ENCODE assay signal across 8 mouse cellular contexts in the genomic region with DNA sequence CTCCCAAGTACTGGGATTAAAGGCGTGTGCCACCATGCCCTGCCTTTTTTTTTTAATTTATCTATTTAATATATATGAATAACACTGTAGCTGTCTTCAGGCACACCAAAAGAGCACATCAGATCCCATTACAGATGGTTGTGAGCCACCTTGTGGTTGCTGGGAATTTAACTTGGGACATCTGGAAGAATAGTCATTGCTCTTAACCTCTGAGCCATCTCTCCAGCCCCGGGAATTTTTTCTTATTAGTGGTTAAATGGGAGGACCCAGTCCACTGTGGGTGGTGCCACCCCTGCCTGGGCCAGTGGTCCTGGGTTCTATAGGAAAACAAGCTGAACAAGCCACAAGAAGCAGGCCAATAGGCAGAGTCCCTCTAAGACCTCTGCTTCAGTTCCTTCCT. TPM values are rescaled to one million over a fixed set of nuclear protein-coding genes. Genes with fewer than 3 reads are reported as not detected.
DNase-seq lines count a peak whose midpoint lies in the region; ATAC-seq lines count a peak whose summit lies in the region.
"Had no signal": no experiment of that assay in that cellular context is flagged by ENCODE, and none has a peak within 500 bp of the region (broad histone marks: within the 10 kb centered on the region; RNA-seq: fewer than 3 reads in every experiment).

No protein-coding gene starts in this region.

- peak; percentile 51 for DNase-seq in hindbrain, embryonic 14.5 days (ENCODE audit: low spot score)
- no peak for DNase-seq in hindbrain, embryonic 11.5 days (ENCODE audit: low spot score)
- DNase-seq in midbrain, embryonic 10.5 days (ENCODE audit: low spot score): peak; percentile 11
- DNase-seq in brain, adult 2 months (ENCODE audit: low read depth, low spot score): peak; percentile 58
- peak; percentile 64 for DNase-seq in kidney, postnatal 10 days
- DNase-seq in right cerebral cortex, adult 18-20 months: no peak

- H3K36me3 ChIP-seq in hindbrain, embryonic 14.5 days (replicated peaks; ENCODE audit: control insufficient read depth, insufficient read depth): no peaks in the 10 kb centered on the region
- H3K36me3 ChIP-seq in hindbrain, embryonic 11.5 days (ENCODE audit: control insufficient read depth, insufficient read depth, low read length): no peaks in the 10 kb centered on the region
- peaks cover 3% of the 10 kb centered on the region for H3K36me3 ChIP-seq in midbrain, embryonic 10.5 days
- H3K36me3 ChIP-seq in midbrain, embryonic 16.5 days (ENCODE audit: control insufficient read depth, insufficient read depth, low read length): no peaks in the 10 kb centered on the region

- no peak overlapping the region for H3K4me2 ChIP-seq in hindbrain, embryonic 14.5 days (replicated peaks)
- no peak overlapping the region for H3K4me2 ChIP-seq in hindbrain, embryonic 11.5 days (replicated peaks; ENCODE audit: low read depth, low read length)
- no peak overlapping the region for H3K4me2 ChIP-seq in midbrain, embryonic 16.5 days (ENCODE audit: low read length)

- ATAC-seq in hindbrain, embryonic 14.5 days (ENCODE audit: low FRiP score): no peak
- no peak for ATAC-seq in hindbrain, embryonic 11.5 days (ENCODE audit: low FRiP score)
- ATAC-seq in midbrain, embryonic 16.5 days: no peak
- ATAC-seq: forebrain, embryonic 13.5 days had no signal

- H3K9me3 ChIP-seq in hindbrain, embryonic 14.5 days (ENCODE audit: control insufficient read depth, low read length): no peaks in the 10 kb centered on the region
- no peaks in the 10 kb centered on the region for H3K9me3 ChIP-seq in hindbrain, embryonic 11.5 days (ENCODE audit: control insufficient read depth, low read length)
- no peaks in the 10 kb centered on the region for H3K9me3 ChIP-seq in midbrain, embryonic 10.5 days (replicated peaks)
- H3K9me3 ChIP-seq in midbrain, embryonic 16.5 days (replicated peaks; ENCODE audit: control insufficient read depth, low read length, poor library complexity, severe bottlenecking): no peaks in the 10 kb centered on the region
- H3K9me3 ChIP-seq: forebrain, embryonic 13.5 days had no signal

- no peak overlapping the region for H3K27ac ChIP-seq in hindbrain, embryonic 14.5 days
- no peak overlapping the region for H3K27ac ChIP-seq in hindbrain, embryonic 11.5 days (ENCODE audit: low read depth, low read length)
- H3K27ac ChIP-seq in midbrain, embryonic 10.5 days (replicated peaks): no peak overlapping the region
- no peak overlapping the region for H3K27ac ChIP-seq in midbrain, embryonic 16.5 days (ENCODE audit: low read length)
- H3K27ac ChIP-seq: forebrain, embryonic 13.5 days had no signal

- H3K9ac ChIP-seq in hindbrain, embryonic 14.5 days: no peak overlapping the region
- H3K9ac ChIP-seq in hindbrain, embryonic 11.5 days (ENCODE audit: low read depth, low read length): no peak overlapping the region
- no peak overlapping the region for H3K9ac ChIP-seq in midbrain, embryonic 16.5 days (ENCODE audit: low read depth, low read length)

- H3K4me3 ChIP-seq in hindbrain, embryonic 14.5 days (replicated peaks; ENCODE audit: low read length): no peak overlapping the region
- no peak overlapping the region for H3K4me3 ChIP-seq in hindbrain, embryonic 11.5 days (ENCODE audit: low read depth, low read length)
- no peak overlapping the region for H3K4me3 ChIP-seq in midbrain, embryonic 10.5 days
- H3K4me3 ChIP-seq in midbrain, embryonic 16.5 days (ENCODE audit: low read depth, low read length): no peak overlapping the region
- H3K4me3 ChIP-seq: forebrain, embryonic 13.5 days had no signal

- H3K27me3 ChIP-seq in hindbrain, embryonic 14.5 days (ENCODE audit: control insufficient read depth, insufficient read depth, low read length): no peaks in the 10 kb centered on the region
- no peaks in the 10 kb centered on the region for H3K27me3 ChIP-seq in hindbrain, embryonic 11.5 days (ENCODE audit: control insufficient read depth, insufficient read depth, low read length)
- H3K27me3 ChIP-seq in midbrain, embryonic 10.5 days (ENCODE audit: low read depth, poor library complexity, severe bottlenecking): no peaks in the 10 kb centered on the region
- no peaks in the 10 kb centered on the region for H3K27me3 ChIP-seq in midbrain, embryonic 16.5 days (ENCODE audit: control insufficient read depth, insufficient read depth, low read depth, low read length)
- H3K27me3 ChIP-seq: forebrain, embryonic 13.5 days had no signal

- peaks cover 27% of the 10 kb centered on the region; the same call in 1 of the 2 replicates for H3K4me1 ChIP-seq in hindbrain, embryonic 14.5 days (replicated peaks; ENCODE audit: control insufficient read depth, insufficient read depth, low read length)
- peaks cover 10% of the 10 kb centered on the region for H3K4me1 ChIP-seq in hindbrain, embryonic 11.5 days (replicated peaks; ENCODE audit: control insufficient read depth, insufficient read depth, low read length)
- peaks cover 36% of the 10 kb centered on the region for H3K4me1 ChIP-seq in midbrain, embryonic 10.5 days
- H3K4me1 ChIP-seq in midbrain, embryonic 16.5 days (ENCODE audit: control insufficient read depth, insufficient read depth, low read length): peaks cover 13% of the 10 kb centered on the region

- 79% methylated on average over 2 of the region's 2 CpGs for WGBS in hindbrain, embryonic 14.5 days
- 58% methylated on average over 2 of the region's 2 CpGs for WGBS in hindbrain, embryonic 11.5 days
- 75% methylated on average over 2 of the region's 2 CpGs for WGBS in midbrain, embryonic 10.5 days
- 69% methylated on average over 2 of the region's 2 CpGs for WGBS in midbrain, embryonic 16.5 days

RNA-seq across cellular contexts. Expression of a gene that starts 4.1 kb away (rescaled TPM):
- 95.0 and 105 TPM in 2 replicates for polyA plus RNA-seq in hindbrain, embryonic 14.5 days (2014; fragmentation: Nextera tagmentation; extraction: Ambion mirVana)
- polyA plus RNA-seq in hindbrain, embryonic 11.5 days (2014; fragmentation: Nextera tagmentation; extraction: Ambion mirVana): 213 and 226 TPM in 2 replicates
- 216 and 225 TPM in 2 replicates for polyA plus RNA-seq in midbrain, embryonic 10.5 days (2016; fragmentation: Nextera tagmentation; extraction: Ambion mirVana)
- polyA plus RNA-seq in midbrain, embryonic 16.5 days (2015; fragmentation: Nextera tagmentation; extraction: Ambion mirVana): 94.2 and 97.5 TPM in 2 replicates

RNA-seq across cellular contexts. Expression of a gene that starts 17.5 kb away (rescaled TPM):
- 0.13 and 0.17 TPM in 2 replicates for polyA plus RNA-seq in hindbrain, embryonic 14.5 days (2014; fragmentation: Nextera tagmentation; extraction: Ambion mirVana)
- polyA plus RNA-seq in hindbrain, embryonic 11.5 days (2014; fragmentation: Nextera tagmentation; extraction: Ambion mirVana): 0.08 and 0.47 TPM in 2 replicates
- polyA plus RNA-seq in midbrain, embryonic 10.5 days (2016; fragmentation: Nextera tagmentation; extraction: Ambion mirVana): 0.46 and 0.60 TPM in 2 replicates
- 0.06 and 0.14 TPM in 2 replicates for polyA plus RNA-seq in midbrain, embryonic 16.5 days (2015; fragmentation: Nextera tagmentation; extraction: Ambion mirVana)

RNA-seq across cellular contexts. Expression of a gene that starts 22.2 kb away (rescaled TPM):
- polyA plus RNA-seq in hindbrain, embryonic 14.5 days (2014; fragmentation: Nextera tagmentation; extraction: Ambion mirVana): 200 and 208 TPM in 2 replicates
- 390 and 420 TPM in 2 replicates for polyA plus RNA-seq in hindbrain, embryonic 11.5 days (2014; fragmentation: Nextera tagmentation; extraction: Ambion mirVana)
- 368 and 383 TPM in 2 replicates for polyA plus RNA-seq in midbrain, embryonic 10.5 days (2016; fragmentation: Nextera tagmentation; extraction: Ambion mirVana)
- polyA plus RNA-seq in midbrain, embryonic 16.5 days (2015; fragmentation: Nextera tagmentation; extraction: Ambion mirVana): 190 and 211 TPM in 2 replicates

RNA-seq across cellular contexts. Expression of a gene that starts 42.8 kb away (rescaled TPM):
- polyA plus RNA-seq in hindbrain, embryonic 14.5 days (2014; fragmentation: Nextera tagmentation; extraction: Ambion mirVana): 68.8 and 72.0 TPM in 2 replicates
- polyA plus RNA-seq in hindbrain, embryonic 11.5 days (2014; fragmentation: Nextera tagmentation; extraction: Ambion mirVana): 44.5 and 50.4 TPM in 2 replicates
- 54.0 and 63.7 TPM in 2 replicates for polyA plus RNA-seq in midbrain, embryonic 10.5 days (2016; fragmentation: Nextera tagmentation; extraction: Ambion mirVana)
- polyA plus RNA-seq in midbrain, embryonic 16.5 days (2015; fragmentation: Nextera tagmentation; extraction: Ambion mirVana): 66.0 and 70.1 TPM in 2 replicates

Comparison
In these comparisons a context has a peak if more than half of its experiments do, and no peak if none do; other contexts are left out.
1. DNase-seq: peak in hindbrain, embryonic 14.5 days (single experiment), midbrain, embryonic 10.5 days (single experiment), brain, adult 2 months (single experiment) and kidney, postnatal 10 days (single experiment); none in hindbrain, embryonic 11.5 days (single experiment) and right cerebral cortex, adult 18-20 months (single experiment).